Mouse (Mus musculus): ENCODE results near the gene Akap8l.

- no peak for TF ChIP-seq CTCF (IDR thresholded peaks at IDR 0.05; ENCODE audit: low read depth, low read length)
- TF ChIP-seq GATA1 (IDR thresholded peaks at IDR 0.05; ENCODE audit: borderline replicate concordance, low read length) = no peak
- TF ChIP-seq GATA2 (IDR thresholded peaks at IDR 0.05; ENCODE audit: borderline replicate concordance, low read depth, low read length) = no peak
Measured at GRCm38 (mm10) chr17:32284262-32285137, 65.9 kb downstream of the Akap8l start, which contains the start of gene Brd4.
